Mouse (Mus musculus) MEL (cell line): ENCODE results near the gene Atxn2.

Source experiments
- CTCF ChIP-seq, 3 experiments: IDR thresholded peaks in 2 of 3; conservative IDR thresholded peaks in 1 of 3; 2 replicates each; pipeline ENCODE4 v1.5.1; 2011 to 2012; ENCODE audit warnings: low read length in 3 of 3, low read depth in 2 of 3, mild to moderate bottlenecking in 2 of 3, improper control_type of control experiment in 1 of 3, inconsistent platforms in 1 of 3, mixed read lengths in 1 of 3, moderate library complexity in 1 of 3; ENCODE audit not compliant: control insufficient read depth in 1 of 3, insufficient read depth in 1 of 3, poor library complexity in 1 of 3, severe bottlenecking in 1 of 3
- GABPA ChIP-seq: IDR thresholded peaks from 2 replicates; pipeline ENCODE4 v1.6.1; 2012; ENCODE audit warnings: low read depth, mild to moderate bottlenecking, inconsistent platforms, low read length, improper control_type of control experiment, moderate library complexity
- KAT2A ChIP-seq: conservative IDR thresholded peaks from 2 replicates; pipeline ENCODE4 v1.6.1; 2012; ENCODE audit warnings: low read depth, low read length, improper control_type of control experiment, inconsistent platforms
- MXI1 ChIP-seq: IDR thresholded peaks from 2 replicates; pipeline ENCODE4 v1.6.1; 2011; ENCODE audit warnings: mild to moderate bottlenecking, low read depth, low read length, improper control_type of control experiment
- MYC ChIP-seq: IDR thresholded peaks from 2 replicates; pipeline ENCODE4 v1.6.1; 2011; ENCODE audit warnings: low read depth, mild to moderate bottlenecking, low read length, improper control_type of control experiment, moderate library complexity
- NRF1 ChIP-seq: IDR thresholded peaks from 2 replicates; pipeline ENCODE4 v1.6.1; 2014; ENCODE audit warnings: low read depth, mild to moderate bottlenecking, inconsistent platforms, low read length, improper control_type of control experiment, moderate library complexity; ENCODE audit not compliant: poor library complexity, insufficient read depth, severe bottlenecking
- RAD21 ChIP-seq: IDR thresholded peaks from 2 replicates; pipeline ENCODE4 v1.6.1; 2011; ENCODE audit warnings: mild to moderate bottlenecking, low read depth, low read length, improper control_type of control experiment
- ZC3H11A ChIP-seq: IDR thresholded peaks from 2 replicates; pipeline ENCODE4 v1.6.1; 2012; ENCODE audit warnings: low read depth, mild to moderate bottlenecking, inconsistent platforms, low read length, improper control_type of control experiment
- ZMIZ1 ChIP-seq: IDR thresholded peaks from 2 replicates; pipeline ENCODE4 v1.6.1; 2012; ENCODE audit warnings: low read depth, mild to moderate bottlenecking, inconsistent platforms, low read length, improper control_type of control experiment, moderate library complexity

GRCm38 (mm10) chr5:121798447-121798846 is 87.3 kb downstream of the Atxn2 start:
- TF ChIP-seq KAT2A (no peak), MXI1 (no peak), RAD21 (no peak), ZC3H11A (no peak), NRF1 (no peak), MYC (no peak), ZMIZ1 (no peak), GABPA (no peak), CTCF (IDR thresholded peaks at IDR 0.05 in 2 of 3, conservative IDR thresholded peaks at IDR 0.05 in 1 of 3; ENCODE audit: control insufficient read depth in 1 of 3, insufficient read depth in 1 of 3, low read depth in 2 of 3, low read length in 3 of 3, poor library complexity in 1 of 3, severe bottlenecking in 1 of 3) (no peak)
